In genomic region chr6:146156536-146156935, GRCm38 (mm10) we compare ENCODE assay signal across 26 mouse cellular contexts.
DNase-seq lines count a peak whose midpoint lies in the region; ATAC-seq and TF ChIP-seq lines count a peak whose summit lies in the region.
"Had no signal": no experiment of that assay in that cellular context is flagged by ENCODE, and none has a peak within 500 bp of the region (broad histone marks: within the 10 kb centered on the region; RNA-seq: fewer than 3 reads in every experiment).

No protein-coding gene starts in this region.

- WGBS in embryonic facial prominence, embryonic 10.5 days, result 89% methylated on average over 6 of the region's 6 CpGs
- WGBS in forebrain, embryonic 15.5 days, result 87% methylated on average over 6 of the region's 6 CpGs

- H3K4me3 ChIP-seq in layer of hippocampus, adult 2 months, result no peak overlapping the region
- H3K4me3 ChIP-seq in embryonic facial prominence, embryonic 10.5 days, result no peak overlapping the region
- H3K4me3 ChIP-seq in forebrain, embryonic 15.5 days, result no peak overlapping the region
- H3K4me3 ChIP-seq: embryonic facial prominence, embryonic 13.5 days; erythroblast, embryonic 14.5 days; forebrain, embryonic 12.5 days; heart, embryonic 12.5 days; heart, embryonic 15.5 days; hindbrain, embryonic 10.5 days; hindbrain, embryonic 13.5 days had no signal

- no peaks in the 10 kb centered on the region for H3K36me3 ChIP-seq in embryonic facial prominence, embryonic 10.5 days (replicated peaks)
- no peaks in the 10 kb centered on the region for H3K36me3 ChIP-seq in forebrain, embryonic 15.5 days
- H3K36me3 ChIP-seq: embryonic facial prominence, embryonic 13.5 days; forebrain, embryonic 12.5 days; hindbrain, embryonic 10.5 days; hindbrain, embryonic 13.5 days had no signal

- TF ChIP-seq CTCF in layer of hippocampus, adult 2 months (conservative IDR thresholded peaks at IDR 0.05), result no peak

- no peak overlapping the region for H3K9ac ChIP-seq in forebrain, embryonic 15.5 days (replicated peaks)
- H3K9ac ChIP-seq: embryonic facial prominence, embryonic 13.5 days; forebrain, embryonic 12.5 days; heart, embryonic 12.5 days; heart, embryonic 15.5 days; hindbrain, embryonic 13.5 days had no signal

- peak; percentile 7 for DNase-seq in heart, adult 11 months
- no peak for DNase-seq in heart, adult 18-20 months
- peak; percentile 55 to 56 for DNase-seq in layer of hippocampus, adult 2 months (ENCODE audit: low spot score in 2 of 2)
- DNase-seq in layer of hippocampus, postnatal 25 days (ENCODE audit: extremely low spot score in 1 of 2, low spot score in 1 of 2), result no peak
- peak; percentile 55 for DNase-seq in brain, adult 2 months (ENCODE audit: low read depth, low spot score)
- DNase-seq in embryonic facial prominence, embryonic 10.5 days (ENCODE audit: low spot score), result no peak
- DNase-seq: adrenal gland, adult 2 months; adrenal gland, postnatal 14 days; B cell, adult 2 months; cerebellum, adult 18-20 months; cerebellum, adult 9-11 months; gastrocnemius, postnatal 10 days; gastrocnemius, postnatal 36 days; heart, postnatal 36 days had no signal

- no peak overlapping the region for H3K4me2 ChIP-seq in forebrain, embryonic 15.5 days (replicated peaks)
- H3K4me2 ChIP-seq: embryonic facial prominence, embryonic 13.5 days; forebrain, embryonic 12.5 days; heart, embryonic 12.5 days; heart, embryonic 15.5 days; hindbrain, embryonic 13.5 days had no signal

- H3K27me3 ChIP-seq in embryonic facial prominence, embryonic 10.5 days (replicated peaks; ENCODE audit: low read depth, poor library complexity, severe bottlenecking), result no peaks in the 10 kb centered on the region
- H3K27me3 ChIP-seq in forebrain, embryonic 15.5 days, result no peaks in the 10 kb centered on the region
- H3K27me3 ChIP-seq: CH12.LX; embryonic facial prominence, embryonic 13.5 days; forebrain, embryonic 12.5 days; heart, embryonic 12.5 days; heart, embryonic 15.5 days; hindbrain, embryonic 13.5 days had no signal

- H3K27ac ChIP-seq in layer of hippocampus, adult 2 months, result peak overlapping the region; percentile 84
- no peak overlapping the region for H3K27ac ChIP-seq in embryonic facial prominence, embryonic 10.5 days (replicated peaks)
- no peak overlapping the region for H3K27ac ChIP-seq in forebrain, embryonic 15.5 days (replicated peaks)
- H3K27ac ChIP-seq: embryonic facial prominence, embryonic 13.5 days; forebrain, embryonic 12.5 days; heart, embryonic 15.5 days; hindbrain, embryonic 10.5 days; hindbrain, embryonic 13.5 days had no signal

- no peaks in the 10 kb centered on the region for H3K4me1 ChIP-seq in embryonic facial prominence, embryonic 10.5 days
- no peaks in the 10 kb centered on the region for H3K4me1 ChIP-seq in forebrain, embryonic 15.5 days
- H3K4me1 ChIP-seq: forebrain, embryonic 12.5 days had no signal

- ATAC-seq in forebrain, embryonic 15.5 days (replicated peaks), result no peak
- ATAC-seq: forebrain, embryonic 16.5 days; hindbrain, embryonic 16.5 days had no signal

- no peaks in the 10 kb centered on the region for H3K9me3 ChIP-seq in embryonic facial prominence, embryonic 10.5 days
- no peaks in the 10 kb centered on the region for H3K9me3 ChIP-seq in forebrain, embryonic 15.5 days
- H3K9me3 ChIP-seq: embryonic facial prominence, embryonic 13.5 days; forebrain, embryonic 12.5 days; G1E; heart, embryonic 12.5 days; heart, embryonic 15.5 days; hindbrain, embryonic 10.5 days; hindbrain, embryonic 13.5 days had no signal

Comparison
In these comparisons a context has a peak if more than half of its experiments do, and no peak if none do; other contexts are left out.
1. DNase-seq: peak in heart, adult 11 months (single experiment), layer of hippocampus, adult 2 months (2 of 2) and brain, adult 2 months (single experiment); none in heart, adult 18-20 months (0 of 2), layer of hippocampus, postnatal 25 days (0 of 2) and embryonic facial prominence, embryonic 10.5 days (single experiment).